Mouse (Mus musculus): ENCODE results near the gene Lclat1. TPM values are rescaled to one million over a fixed set of nuclear protein-coding genes. Genes with fewer than 3 reads are reported as not detected.

Gene Lclat1
- polyA plus RNA-seq, 1 experiment from 2014 or later, result 17.0 TPM

DNA sequence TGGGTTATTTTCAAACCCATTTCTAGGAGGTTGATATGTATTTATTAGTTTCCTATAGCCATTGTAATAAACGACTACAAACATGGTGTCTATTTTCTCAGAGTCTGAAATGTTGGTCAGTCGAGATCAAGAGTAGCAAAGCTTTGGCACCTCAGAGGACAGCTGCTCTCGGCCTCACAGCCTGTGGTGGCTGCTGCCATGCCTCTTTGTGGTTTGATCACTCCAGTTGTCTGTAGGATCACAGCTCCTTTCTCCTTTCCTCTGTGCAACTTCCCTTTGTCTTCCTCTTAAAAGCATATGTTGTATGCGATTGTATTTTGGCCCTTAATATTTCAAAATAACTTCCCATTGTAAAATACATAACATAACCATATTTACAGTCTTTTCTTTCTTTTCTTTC lies 10.9 kb downstream of the Lclat1 start:
- no peak overlapping the region for H3K4me3 ChIP-seq (replicated peaks)
- no peaks in the 10 kb centered on the region for H3K4me1 ChIP-seq
- H3K27me3 ChIP-seq, result no peaks in the 10 kb centered on the region
- H3K36me3 ChIP-seq, result 0 out of 2 replicates have a peak, but pooled peaks cover 4% of the 10 kb centered on the region
- H3K4me2 ChIP-seq, result no peak overlapping the region
- no peak overlapping the region for H3K9ac ChIP-seq
- no peak overlapping the region for H3K27ac ChIP-seq
- no peaks in the 10 kb centered on the region for H3K9me3 ChIP-seq (replicated peaks)
- WGBS, result 70% methylated on average over 4 of the region's 4 CpGs
- no peak for ATAC-seq (replicated peaks; ENCODE audit: low FRiP score)

DNA sequence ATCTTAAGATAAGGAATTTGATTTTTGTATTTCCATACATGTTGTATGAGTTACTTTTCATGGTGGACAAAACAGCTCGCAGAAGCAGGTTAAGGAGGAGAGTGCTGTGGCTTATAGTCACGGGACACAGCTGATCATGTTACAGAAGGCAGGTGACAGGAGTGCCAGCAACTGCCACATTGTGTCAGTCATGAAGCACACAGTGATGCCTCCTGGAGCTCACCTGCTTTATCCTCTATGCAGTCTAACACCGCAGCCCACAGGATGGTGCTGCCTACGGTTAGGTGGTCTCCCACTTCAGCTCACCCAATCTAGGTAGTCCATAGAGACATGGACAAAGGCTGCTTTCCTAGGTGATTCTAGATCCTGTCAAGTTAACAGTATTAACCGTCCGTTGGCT lies 11.4 kb downstream of the Lclat1 start:
- Histone ChIP-seq H3K9me3 (replicated peaks) (no peaks in the 10 kb centered on the region), H3K27me3 (no peaks in the 10 kb centered on the region), H3K36me3 (0 out of 2 replicates have a peak, but pooled peaks cover 4% of the 10 kb centered on the region), H3K4me2 (no peak overlapping the region), H3K4me1 (no peaks in the 10 kb centered on the region), H3K4me3 (replicated peaks) (no peak overlapping the region), H3K27ac (no peak overlapping the region), H3K9ac (no peak overlapping the region)
- no peak for ATAC-seq (replicated peaks; ENCODE audit: low FRiP score)
- 82% methylated on average over 6 of the region's 6 CpGs for WGBS

- Histone ChIP-seq H3K27ac (no peak overlapping the region), H3K4me3 (replicated peaks) (no peak overlapping the region), H3K4me2 (no peak overlapping the region), H3K27me3 (no peaks in the 10 kb centered on the region), H3K4me1 (no peaks in the 10 kb centered on the region), H3K9ac (no peak overlapping the region), H3K9me3 (replicated peaks) (no peaks in the 10 kb centered on the region), H3K36me3 (0 out of 2 replicates have a peak, but pooled peaks cover 4% of the 10 kb centered on the region)
- WGBS, result 78% methylated on average over 5 of the region's 5 CpGs
- ATAC-seq (replicated peaks; ENCODE audit: low FRiP score), result no peak
These were observed 12.8 kb downstream of the Lclat1 start for GRCm38 (mm10) chr17:73120545-73120944.

- 0 out of 2 replicates have a peak, but pooled peaks cover 4% of the 10 kb centered on the region for H3K4me1 ChIP-seq
- H3K4me2 ChIP-seq, result no peak overlapping the region
- 0 out of 2 replicates have a peak, but pooled peaks cover 4% of the 10 kb centered on the region for H3K36me3 ChIP-seq
- no peak overlapping the region for H3K9ac ChIP-seq
- H3K27me3 ChIP-seq, result no peaks in the 10 kb centered on the region
- WGBS, result 75% methylated on average over 2 of the region's 2 CpGs
- no peak overlapping the region for H3K4me3 ChIP-seq (replicated peaks)
- ATAC-seq (replicated peaks; ENCODE audit: low FRiP score), result no peak
- H3K9me3 ChIP-seq (replicated peaks), result no peaks in the 10 kb centered on the region
- H3K27ac ChIP-seq, result no peak overlapping the region
These were observed 13.9 kb downstream of the Lclat1 start for GRCm38 (mm10) chr17:73121726-73122125.

DNA sequence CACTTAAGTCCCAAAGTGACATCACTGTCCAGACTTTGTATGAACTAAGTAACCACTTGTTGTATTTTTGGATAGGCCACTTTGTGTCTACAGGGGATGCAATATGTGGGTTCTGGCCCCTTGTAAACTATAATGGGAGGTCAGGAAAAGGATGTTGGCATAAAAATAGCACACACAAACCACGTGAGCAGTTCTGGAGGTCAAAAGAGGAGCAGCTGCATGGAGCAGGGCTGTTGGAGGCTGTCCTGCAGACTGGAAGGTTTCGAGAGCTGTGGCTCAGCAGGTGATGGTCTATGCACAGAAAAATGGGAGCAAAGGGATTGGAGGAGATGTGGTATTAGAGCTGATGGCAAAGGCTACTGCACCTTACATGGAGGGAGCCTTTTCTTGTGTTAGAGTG lies 18.6 kb downstream of the Lclat1 start:
- no peaks in the 10 kb centered on the region for H3K27me3 ChIP-seq
- 0 out of 2 replicates have a peak, but pooled peaks cover 4% of the 10 kb centered on the region for H3K4me1 ChIP-seq
- no peak for ATAC-seq (replicated peaks; ENCODE audit: low FRiP score)
- H3K27ac ChIP-seq, result no peak overlapping the region
- no peak overlapping the region for H3K4me3 ChIP-seq (replicated peaks)
- no peak overlapping the region for H3K9ac ChIP-seq
- no peaks in the 10 kb centered on the region for H3K9me3 ChIP-seq (replicated peaks)
- H3K36me3 ChIP-seq, result no peaks in the 10 kb centered on the region
- H3K4me2 ChIP-seq, result no peak overlapping the region
- 53% methylated on average over 2 of the region's 2 CpGs for WGBS

DNA sequence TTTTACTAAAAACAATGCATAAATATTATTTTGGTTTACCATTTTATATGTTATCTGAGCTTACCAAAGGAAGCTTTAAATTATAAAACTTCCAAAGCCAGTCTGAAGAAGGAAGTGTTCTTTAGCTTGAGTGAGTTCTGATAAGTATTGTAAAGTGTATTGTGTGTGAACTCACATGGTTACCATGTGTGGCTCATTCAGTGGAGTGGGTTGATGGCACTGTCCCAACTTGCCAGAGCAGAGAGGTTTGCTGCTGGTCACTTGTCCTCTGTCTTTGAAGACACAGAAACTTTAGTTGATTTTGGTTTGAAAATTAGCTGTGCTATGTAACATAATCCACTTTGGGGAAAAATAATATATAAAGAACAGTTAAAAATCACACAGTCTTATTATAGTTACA lies 19.1 kb downstream of the Lclat1 start:
- Histone ChIP-seq H3K9ac (no peak overlapping the region), H3K4me3 (replicated peaks) (no peak overlapping the region), H3K9me3 (replicated peaks) (no peaks in the 10 kb centered on the region), H3K27me3 (no peaks in the 10 kb centered on the region), H3K27ac (no peak overlapping the region), H3K4me2 (no peak overlapping the region), H3K4me1 (0 out of 2 replicates have a peak, but pooled peaks cover 4% of the 10 kb centered on the region), H3K36me3 (no peaks in the 10 kb centered on the region)
- no peak for ATAC-seq (replicated peaks; ENCODE audit: low FRiP score)

GRCm38 (mm10) chr17:73136562-73137484 lies 29.0 kb downstream of the Lclat1 start:
- H3K27ac ChIP-seq, result no peak overlapping the region
- no peak overlapping the region for H3K4me3 ChIP-seq (replicated peaks)
- H3K9ac ChIP-seq, result no peak overlapping the region
- no peaks in the 10 kb centered on the region for H3K4me1 ChIP-seq
- 89% methylated on average over 5 of the region's 5 CpGs for WGBS
- H3K36me3 ChIP-seq, result no peaks in the 10 kb centered on the region
- H3K9me3 ChIP-seq (replicated peaks), result no peaks in the 10 kb centered on the region
- ATAC-seq (replicated peaks; ENCODE audit: low FRiP score), result no peak
- no peak overlapping the region for H3K4me2 ChIP-seq
- no peaks in the 10 kb centered on the region for H3K27me3 ChIP-seq

GRCm38 (mm10) chr17:73138217-73138616 lies 30.4 kb downstream of the Lclat1 start:
- Histone ChIP-seq H3K4me3 (replicated peaks) (no peak overlapping the region), H3K9me3 (replicated peaks) (no peaks in the 10 kb centered on the region), H3K4me2 (no peak overlapping the region), H3K9ac (no peak overlapping the region), H3K27ac (no peak overlapping the region), H3K36me3 (no peaks in the 10 kb centered on the region), H3K27me3 (no peaks in the 10 kb centered on the region), H3K4me1 (no peaks in the 10 kb centered on the region)
- WGBS, result 93% methylated on average over 3 of the region's 3 CpGs
- no peak for ATAC-seq (replicated peaks; ENCODE audit: low FRiP score)

- no peaks in the 10 kb centered on the region for H3K36me3 ChIP-seq
- H3K27me3 ChIP-seq, result no peaks in the 10 kb centered on the region
- no peak overlapping the region for H3K27ac ChIP-seq
- no peak overlapping the region for H3K4me3 ChIP-seq (replicated peaks)
- 81% methylated on average over 4 of the region's 4 CpGs for WGBS
- no peak for ATAC-seq (replicated peaks; ENCODE audit: low FRiP score)
- H3K4me1 ChIP-seq, result no peaks in the 10 kb centered on the region
- no peak overlapping the region for H3K9ac ChIP-seq
- H3K9me3 ChIP-seq (replicated peaks), result no peaks in the 10 kb centered on the region
- H3K4me2 ChIP-seq, result no peak overlapping the region
These were observed 34.2 kb downstream of the Lclat1 start for GRCm38 (mm10) chr17:73142029-73142428.

- no peak overlapping the region for H3K27ac ChIP-seq
- no peak overlapping the region for H3K4me2 ChIP-seq
- no peak overlapping the region for H3K9ac ChIP-seq
- ATAC-seq (replicated peaks; ENCODE audit: low FRiP score), result no peak
- WGBS, result 61% methylated on average over 2 of the region's 2 CpGs
- H3K4me3 ChIP-seq (replicated peaks), result no peak overlapping the region
- H3K36me3 ChIP-seq, result no peaks in the 10 kb centered on the region
- H3K4me1 ChIP-seq, result no peaks in the 10 kb centered on the region
- no peaks in the 10 kb centered on the region for H3K9me3 ChIP-seq (replicated peaks)
- no peaks in the 10 kb centered on the region for H3K27me3 ChIP-seq
These were observed 34.7 kb downstream of the Lclat1 start for GRCm38 (mm10) chr17:73142445-73142844.

DNA sequence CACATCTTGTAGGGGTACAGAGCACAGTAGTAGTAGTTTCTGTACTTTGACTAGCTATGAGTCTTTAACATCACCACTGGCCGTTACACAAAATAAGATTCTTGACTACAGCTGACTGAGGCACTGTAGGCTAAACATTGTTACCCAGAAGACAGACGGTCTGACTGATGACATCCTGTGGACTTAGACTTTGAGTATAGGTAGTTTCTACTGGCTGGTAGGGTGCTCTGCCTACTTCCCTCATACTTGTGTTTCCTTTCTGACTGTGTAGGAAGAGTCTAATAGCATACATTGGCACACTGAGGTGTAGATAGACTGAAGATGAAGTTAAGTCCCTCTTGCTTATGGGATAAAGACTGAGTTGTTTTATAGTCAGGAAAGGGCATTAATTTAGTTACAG lies 37.6 kb downstream of the Lclat1 start:
- H3K27me3 ChIP-seq, result no peaks in the 10 kb centered on the region
- no peak overlapping the region for H3K27ac ChIP-seq
- 0 out of 2 replicates have a peak, but pooled peaks cover 4% of the 10 kb centered on the region for H3K4me1 ChIP-seq
- no peak overlapping the region for H3K4me2 ChIP-seq
- no peak overlapping the region for H3K4me3 ChIP-seq (replicated peaks)
- WGBS, result 89% methylated on average over 2 of the region's 2 CpGs
- H3K9me3 ChIP-seq (replicated peaks), result no peaks in the 10 kb centered on the region
- H3K36me3 ChIP-seq, result no peaks in the 10 kb centered on the region
- no peak for ATAC-seq (replicated peaks; ENCODE audit: low FRiP score)
- H3K9ac ChIP-seq, result no peak overlapping the region

- Histone ChIP-seq H3K4me2 (no peak overlapping the region), H3K4me3 (replicated peaks) (no peak overlapping the region), H3K27ac (no peak overlapping the region), H3K4me1 (0 out of 2 replicates have a peak, but pooled peaks cover 4% of the 10 kb centered on the region), H3K36me3 (no peaks in the 10 kb centered on the region), H3K9ac (no peak overlapping the region), H3K9me3 (replicated peaks) (no peaks in the 10 kb centered on the region), H3K27me3 (no peaks in the 10 kb centered on the region)
- ATAC-seq (replicated peaks; ENCODE audit: low FRiP score), result 0 out of 2 replicates have a peak, but pooled peaks have one; percentile 29
- WGBS, result 61% methylated on average over 2 of the region's 2 CpGs
These were observed 40.8 kb downstream of the Lclat1 start for GRCm38 (mm10) chr17:73148607-73149006.
